Mouse (Mus musculus) embryonic facial prominence, embryonic 12.5 days (tissue): ENCODE measurements around the gene Fam178b. TPM values are rescaled to one million over a fixed set of nuclear protein-coding genes. Genes with fewer than 3 reads are reported as not detected.
A peak's percentile ranks its signal among the peaks of the same experiment; 100 is the strongest.

ENCODE experiments used
- ATAC-seq: fragments of 200-750 bp; cut with Nextera tagmentation; 2 replicates; pipeline ENCODE4 v1.8.0; 2017; ENCODE audit not compliant: insufficient number of reproducible peaks, insufficient read depth, low FRiP score, low TSS enrichment
- H3K27ac ChIP-seq: fragments of 300-500 bp; sonication (generic); 2 replicates; pipeline ENCODE4 v1.5.1; 2016; ENCODE audit warnings: mild to moderate bottlenecking
- H3K27me3 ChIP-seq: fragments of 300-500 bp; sonication (generic); 2 replicates; pipeline ENCODE4 v1.6.1; 2016; ENCODE audit warnings: mild to moderate bottlenecking, moderate library complexity
- H3K36me3 ChIP-seq: fragments of 300-500 bp; sonication (generic); 2 replicates; pipeline ENCODE4 v1.6.1; 2016; ENCODE audit warnings: mild to moderate bottlenecking
- H3K4me1 ChIP-seq: fragments of 300-500 bp; sonication (generic); 2 replicates; pipeline ENCODE4 v1.6.1; 2016
- H3K4me2 ChIP-seq: fragments of 300-500 bp; sonication (generic); replicated peaks from 2 replicates; pipeline ENCODE4 v1.6.1; 2016; ENCODE audit warnings: mild to moderate bottlenecking, moderate library complexity
- H3K4me3 ChIP-seq: fragments of 300-500 bp; sonication (generic); 2 replicates; pipeline ENCODE4 v1.5.1; 2016; ENCODE audit warnings: mild to moderate bottlenecking
- H3K9ac ChIP-seq: fragments of 300-500 bp; sonication (generic); 2 replicates; pipeline ENCODE4 v1.6.1; 2016; ENCODE audit warnings: mild to moderate bottlenecking, moderate library complexity
- H3K9me3 ChIP-seq: fragments of 300-500 bp; sonication (generic); 2 replicates; pipeline ENCODE4 v1.6.1; 2016; ENCODE audit warnings: mild to moderate bottlenecking, moderate library complexity
- WGBS: fragments of 180-500 bp; shearing (Covaris S2); methylation state at CpG from one replicate; pipeline ENCODE4 v1.1.7; 2016; 5-methylcytosine and 5-hydroxymethylcytosine counted together
- polyA plus RNA-seq: library from polyadenylated mRNA; unstranded; fragments of >200 nt; fragmentation: Nextera tagmentation; extraction: Ambion mirVana; gene quantifications from 2 replicates; pipeline ENCODE4 v1.2.1, GENCODE M21; 2016

Fam178b gene
- polyA plus RNA-seq, 1 experiment from 2014 or later: 1.2 TPM

GRCm38 (mm10) chr1:36568776-36569175 is 114.2 kb downstream of the Fam178b start:
- no peaks in the 10 kb centered on the region for H3K36me3 ChIP-seq
- 81% methylated on average over 4 of the region's 4 CpGs for WGBS
- H3K27me3 ChIP-seq: no peaks in the 10 kb centered on the region
- no peak overlapping the region for H3K9ac ChIP-seq
- no peak overlapping the region for H3K4me3 ChIP-seq
- H3K4me2 ChIP-seq: no peak overlapping the region
- no peak for ATAC-seq
- no peaks in the 10 kb centered on the region for H3K9me3 ChIP-seq
- H3K4me1 ChIP-seq: peaks cover 22% of the 10 kb centered on the region
- H3K27ac ChIP-seq: no peak overlapping the region

GRCm38 (mm10) chr1:36567818-36568603 is 115.0 kb downstream of the Fam178b start:
- Histone ChIP-seq H3K9ac (no peak overlapping the region), H3K27ac (peak overlapping the region; percentile 38; the same call in 1 of the 2 replicates), H3K4me1 (peaks cover 22% of the 10 kb centered on the region)

GRCm38 (mm10) chr1:36566425-36566824 is 116.6 kb downstream of the Fam178b start:
- peaks cover 28% of the 10 kb centered on the region for H3K4me1 ChIP-seq
- H3K4me3 ChIP-seq: no peak overlapping the region
- no peaks in the 10 kb centered on the region for H3K36me3 ChIP-seq
- ATAC-seq: no peak
- no peak overlapping the region for H3K27ac ChIP-seq
- H3K4me2 ChIP-seq: no peak overlapping the region
- no peaks in the 10 kb centered on the region for H3K9me3 ChIP-seq
- H3K9ac ChIP-seq: no peak overlapping the region
- no peaks in the 10 kb centered on the region for H3K27me3 ChIP-seq
- WGBS: 8% methylated on average over 2 of the region's 2 CpGs

More at GRCm38 (mm10) chr1:36567818-36568603, 115.0 kb downstream of the Fam178b start:
- Histone ChIP-seq H3K27me3 (no peaks in the 10 kb centered on the region), H3K4me2 (no peak overlapping the region), H3K9me3 (no peaks in the 10 kb centered on the region), H3K36me3 (no peaks in the 10 kb centered on the region), H3K4me3 (no peak overlapping the region)
- no peak; the same call in 1 of the 2 replicates for ATAC-seq
- WGBS: 38% methylated on average over 21 of the region's 21 CpGs

GRCm38 (mm10) chr1:36564101-36564500 is 118.9 kb downstream of the Fam178b start:
- Histone ChIP-seq H3K4me1 (peaks cover 33% of the 10 kb centered on the region), H3K4me3 (no peak overlapping the region), H3K27ac (no peak overlapping the region), H3K4me2 (no peak overlapping the region), H3K9ac (no peak overlapping the region), H3K27me3 (no peaks in the 10 kb centered on the region), H3K36me3 (no peaks in the 10 kb centered on the region), H3K9me3 (no peaks in the 10 kb centered on the region)
- no peak for ATAC-seq
- WGBS: 84% methylated on average over 6 of the region's 6 CpGs

- Histone ChIP-seq H3K27ac (no peak overlapping the region), H3K4me2 (no peak overlapping the region), H3K27me3 (no peaks in the 10 kb centered on the region), H3K4me1 (peaks cover 38% of the 10 kb centered on the region), H3K36me3 (no peaks in the 10 kb centered on the region), H3K9me3 (no peaks in the 10 kb centered on the region), H3K9ac (no peak overlapping the region), H3K4me3 (no peak overlapping the region)
- 63% methylated on average over 4 of the region's 4 CpGs for WGBS
- ATAC-seq: no peak
Observed at GRCm38 (mm10) chr1:36563632-36564031, 119.4 kb downstream of the Fam178b start.

- no peak overlapping the region for H3K9ac ChIP-seq
- no peak overlapping the region for H3K4me2 ChIP-seq
- no peaks in the 10 kb centered on the region for H3K36me3 ChIP-seq
- ATAC-seq: no peak
- WGBS: 75% methylated on average over 2 of the region's 2 CpGs
- no peak overlapping the region for H3K4me3 ChIP-seq
- no peak overlapping the region for H3K27ac ChIP-seq
- H3K27me3 ChIP-seq: no peaks in the 10 kb centered on the region
- H3K4me1 ChIP-seq: peaks cover 36% of the 10 kb centered on the region
- H3K9me3 ChIP-seq: no peaks in the 10 kb centered on the region
Observed at GRCm38 (mm10) chr1:36563197-36563596, 119.8 kb downstream of the Fam178b start.

GRCm38 (mm10) chr1:36562388-36562787 is 120.6 kb downstream of the Fam178b start:
- 62% methylated on average over 4 of the region's 4 CpGs for WGBS
- H3K9ac ChIP-seq: no peak overlapping the region
- H3K27me3 ChIP-seq: no peaks in the 10 kb centered on the region
- H3K9me3 ChIP-seq: no peaks in the 10 kb centered on the region
- peaks cover 31% of the 10 kb centered on the region for H3K4me1 ChIP-seq
- H3K4me3 ChIP-seq: no peak overlapping the region
- no peak overlapping the region for H3K4me2 ChIP-seq
- H3K36me3 ChIP-seq: no peaks in the 10 kb centered on the region
- ATAC-seq: no peak
- no peak overlapping the region for H3K27ac ChIP-seq

- Histone ChIP-seq H3K4me2 (no peak overlapping the region), H3K36me3 (no peaks in the 10 kb centered on the region), H3K27ac (no peak overlapping the region), H3K27me3 (no peaks in the 10 kb centered on the region), H3K9me3 (no peaks in the 10 kb centered on the region), H3K4me1 (peaks cover 23% of the 10 kb centered on the region), H3K9ac (no peak overlapping the region), H3K4me3 (no peak overlapping the region)
- ATAC-seq: no peak
- 44% methylated on average over 6 of the region's 6 CpGs for WGBS
Observed at GRCm38 (mm10) chr1:36560903-36561302, 122.1 kb downstream of the Fam178b start.

GRCm38 (mm10) chr1:36559888-36560287 is 123.1 kb downstream of the Fam178b start:
- no peak for ATAC-seq
- H3K27me3 ChIP-seq: no peaks in the 10 kb centered on the region
- no peak overlapping the region for H3K4me2 ChIP-seq
- peaks cover 4% of the 10 kb centered on the region for H3K36me3 ChIP-seq
- H3K27ac ChIP-seq: no peak overlapping the region
- no peak overlapping the region for H3K9ac ChIP-seq
- WGBS: 54% methylated on average over 5 of the region's 5 CpGs
- H3K9me3 ChIP-seq: no peaks in the 10 kb centered on the region
- peaks cover 33% of the 10 kb centered on the region for H3K4me1 ChIP-seq
- H3K4me3 ChIP-seq: no peak overlapping the region

- H3K27ac ChIP-seq: peak overlapping the region; percentile 99; the same call in 1 of the 2 replicates
- H3K9me3 ChIP-seq: no peaks in the 10 kb centered on the region
- H3K9ac ChIP-seq: no peak overlapping the region
- H3K4me3 ChIP-seq: peak overlapping the region; percentile 84; the same call in 1 of the 2 replicates
- peaks cover 39% of the 10 kb centered on the region for H3K4me1 ChIP-seq
- H3K4me2 ChIP-seq: peak overlapping the region; percentile 81
- 11% methylated on average over 4 of the region's 4 CpGs for WGBS
- peaks cover 11% of the 10 kb centered on the region for H3K36me3 ChIP-seq
- no peak for ATAC-seq
- H3K27me3 ChIP-seq: no peaks in the 10 kb centered on the region
Observed at GRCm38 (mm10) chr1:36559256-36559655, 123.7 kb downstream of the Fam178b start.

- Histone ChIP-seq H3K4me3 (peak within 1 kb of the TSS; percentile 84), H3K9ac (peak within 1 kb of the TSS; percentile 95), H3K9me3 (no peaks in the 10 kb centered on the region), H3K4me1 (peaks cover 43% of the 10 kb centered on the region), H3K27ac (peak within 1 kb of the TSS; percentile 99), H3K27me3 (no peaks in the 10 kb centered on the region), H3K4me2 (peak within 1 kb of the TSS; percentile 81), H3K36me3 (peaks cover 20% of the 10 kb centered on the region)
- ATAC-seq: peak; percentile 50
- under 1% methylated on average over 69 of the region's 69 CpGs for WGBS
Observed at GRCm38 (mm10) chr1:36558031-36558993, 124.7 kb downstream of the Fam178b start, which contains the start of gene Sema4c. TSS of gene Sema4c (minus strand) at chr1:36558349.
